12 mouse cellular contexts compared by ENCODE assay signal in genomic region chr11:6481669-6482185, GRCm38 (mm10). TPM values are rescaled to one million over a fixed set of nuclear protein-coding genes. Genes with fewer than 3 reads are reported as not detected.
DNase-seq lines count a peak whose midpoint lies in the region; ATAC-seq and TF ChIP-seq lines count a peak whose summit lies in the region.
"Had no signal": no experiment of that assay in that cellular context is flagged by ENCODE, and none has a peak within 500 bp of the region (broad histone marks: within the 10 kb centered on the region; RNA-seq: fewer than 3 reads in every experiment).

No protein-coding gene starts in this region.

- H3K4me3 ChIP-seq in embryonic facial prominence, embryonic 14.5 days (ENCODE audit: low read depth, low read length) = no peak overlapping the region
- no peak overlapping the region for H3K4me3 ChIP-seq in embryonic facial prominence, embryonic 10.5 days
- H3K4me3 ChIP-seq in limb, embryonic 13.5 days = no peak overlapping the region
- no peak overlapping the region for H3K4me3 ChIP-seq in limb, embryonic 10.5 days
- no peak overlapping the region for H3K4me3 ChIP-seq in limb, embryonic 14.5 days (replicated peaks; ENCODE audit: low read length)
- H3K4me3 ChIP-seq: embryonic facial prominence, embryonic 13.5 days; heart, embryonic 15.5 days; limb, embryonic 12.5 days had no signal

- peak; percentile 86 for DNase-seq in embryonic facial prominence, embryonic 14.5 days (ENCODE audit: low spot score)
- no peak for DNase-seq in embryonic facial prominence, embryonic 10.5 days (ENCODE audit: low spot score)
- DNase-seq in limb, embryonic 10.5 days (ENCODE audit: low spot score) = no peak
- DNase-seq in limb, embryonic 14.5 days (ENCODE audit: low spot score) = peak; percentile 61
- DNase-seq in testis, postnatal 14 days (ENCODE audit: low spot score) = peak; percentile 35
- no peak for DNase-seq in liver
- DNase-seq: kidney, adult 8-10 months had no signal

- no peaks in the 10 kb centered on the region for H3K36me3 ChIP-seq in embryonic facial prominence, embryonic 14.5 days (ENCODE audit: control insufficient read depth, insufficient read depth, low read length)
- no peaks in the 10 kb centered on the region for H3K36me3 ChIP-seq in embryonic facial prominence, embryonic 10.5 days (replicated peaks)
- H3K36me3 ChIP-seq in limb, embryonic 13.5 days = no peaks in the 10 kb centered on the region
- H3K36me3 ChIP-seq in limb, embryonic 10.5 days = no peaks in the 10 kb centered on the region
- no peaks in the 10 kb centered on the region for H3K36me3 ChIP-seq in limb, embryonic 14.5 days (ENCODE audit: control insufficient read depth, insufficient read depth, low read length)
- H3K36me3 ChIP-seq: embryonic facial prominence, embryonic 13.5 days; heart, embryonic 15.5 days; limb, embryonic 12.5 days had no signal

- 74% methylated on average over 6 of the region's 6 CpGs for WGBS in embryonic facial prominence, embryonic 14.5 days
- 78% methylated on average over 6 of the region's 6 CpGs for WGBS in embryonic facial prominence, embryonic 10.5 days
- WGBS in limb, embryonic 13.5 days = 63% methylated on average over 6 of the region's 6 CpGs
- WGBS in limb, embryonic 10.5 days = 81% methylated on average over 6 of the region's 6 CpGs
- WGBS in limb, embryonic 14.5 days = 70% methylated on average over 6 of the region's 6 CpGs

- TF ChIP-seq POLR2A in limb, embryonic 14.5 days (IDR thresholded peaks at IDR 0.05; ENCODE audit: borderline replicate concordance, extremely low read depth, insufficient read depth, insufficient read length) = no peak

- no peak overlapping the region for H3K27ac ChIP-seq in embryonic facial prominence, embryonic 14.5 days (replicated peaks; ENCODE audit: low read depth, low read length)
- no peak overlapping the region for H3K27ac ChIP-seq in embryonic facial prominence, embryonic 10.5 days (replicated peaks)
- H3K27ac ChIP-seq in limb, embryonic 13.5 days = no peak overlapping the region
- no peak overlapping the region for H3K27ac ChIP-seq in limb, embryonic 10.5 days
- no peak overlapping the region for H3K27ac ChIP-seq in limb, embryonic 14.5 days (replicated peaks; ENCODE audit: low read depth, low read length)
- H3K27ac ChIP-seq: embryonic facial prominence, embryonic 13.5 days; heart, embryonic 15.5 days; limb, embryonic 12.5 days had no signal

- H3K9ac ChIP-seq in embryonic facial prominence, embryonic 14.5 days (ENCODE audit: low read depth, low read length) = no peak overlapping the region
- H3K9ac ChIP-seq in limb, embryonic 13.5 days = no peak overlapping the region
- no peak overlapping the region for H3K9ac ChIP-seq in limb, embryonic 14.5 days (ENCODE audit: low read depth, low read length, severe bottlenecking)
- H3K9ac ChIP-seq: embryonic facial prominence, embryonic 13.5 days; heart, embryonic 15.5 days; limb, embryonic 12.5 days had no signal

- H3K4me2 ChIP-seq in embryonic facial prominence, embryonic 14.5 days (ENCODE audit: low read depth, low read length) = no peak overlapping the region
- H3K4me2 ChIP-seq in limb, embryonic 13.5 days (replicated peaks) = no peak overlapping the region
- no peak overlapping the region for H3K4me2 ChIP-seq in limb, embryonic 14.5 days (replicated peaks; ENCODE audit: low read depth, low read length, severe bottlenecking)
- H3K4me2 ChIP-seq: embryonic facial prominence, embryonic 13.5 days; heart, embryonic 15.5 days; limb, embryonic 12.5 days had no signal

- peak; percentile 82 for ATAC-seq in embryonic facial prominence, embryonic 14.5 days (ENCODE audit: low read depth)
- ATAC-seq in limb, embryonic 13.5 days (ENCODE audit: low FRiP score, low read depth) = peak; percentile 76
- peak; percentile 78 for ATAC-seq in limb, embryonic 14.5 days (ENCODE audit: low FRiP score, low read depth)
- no peak for ATAC-seq in erythroblast, adult 5-6 weeks (replicated peaks; ENCODE audit: low FRiP score, poor library complexity, severe bottlenecking)

- H3K4me1 ChIP-seq in embryonic facial prominence, embryonic 14.5 days (ENCODE audit: control insufficient read depth, insufficient read depth, low read length) = no peaks in the 10 kb centered on the region
- H3K4me1 ChIP-seq in embryonic facial prominence, embryonic 10.5 days = peaks cover 14% of the 10 kb centered on the region
- no peaks in the 10 kb centered on the region for H3K4me1 ChIP-seq in limb, embryonic 13.5 days
- no peaks in the 10 kb centered on the region for H3K4me1 ChIP-seq in limb, embryonic 10.5 days
- H3K4me1 ChIP-seq in limb, embryonic 14.5 days (ENCODE audit: control insufficient read depth, insufficient read depth, low read length) = no peaks in the 10 kb centered on the region
- H3K4me1 ChIP-seq: embryonic facial prominence, embryonic 13.5 days; heart, embryonic 15.5 days; limb, embryonic 12.5 days had no signal

- no peaks in the 10 kb centered on the region for H3K27me3 ChIP-seq in embryonic facial prominence, embryonic 14.5 days (replicated peaks; ENCODE audit: control insufficient read depth, insufficient read depth, low read length)
- no peaks in the 10 kb centered on the region for H3K27me3 ChIP-seq in embryonic facial prominence, embryonic 10.5 days (replicated peaks; ENCODE audit: low read depth, poor library complexity, severe bottlenecking)
- H3K27me3 ChIP-seq in limb, embryonic 13.5 days = no peaks in the 10 kb centered on the region
- no peaks in the 10 kb centered on the region for H3K27me3 ChIP-seq in limb, embryonic 10.5 days (ENCODE audit: low read depth, poor library complexity, severe bottlenecking)
- no peaks in the 10 kb centered on the region for H3K27me3 ChIP-seq in limb, embryonic 14.5 days (ENCODE audit: control insufficient read depth, insufficient read depth, low read length)
- H3K27me3 ChIP-seq: embryonic facial prominence, embryonic 13.5 days; heart, embryonic 15.5 days; limb, embryonic 12.5 days had no signal

- H3K9me3 ChIP-seq in embryonic facial prominence, embryonic 14.5 days (ENCODE audit: control insufficient read depth, low read length) = no peaks in the 10 kb centered on the region
- no peaks in the 10 kb centered on the region for H3K9me3 ChIP-seq in embryonic facial prominence, embryonic 10.5 days
- no peaks in the 10 kb centered on the region for H3K9me3 ChIP-seq in limb, embryonic 13.5 days
- no peaks in the 10 kb centered on the region for H3K9me3 ChIP-seq in limb, embryonic 10.5 days (replicated peaks)
- no peaks in the 10 kb centered on the region for H3K9me3 ChIP-seq in limb, embryonic 14.5 days (ENCODE audit: control insufficient read depth, low read length)
- H3K9me3 ChIP-seq: embryonic facial prominence, embryonic 13.5 days; heart, embryonic 15.5 days; limb, embryonic 12.5 days had no signal

RNA-seq across cellular contexts. Expression of gene Purb, which starts 6.0 kb away (rescaled TPM):
- polyA plus RNA-seq in embryonic facial prominence, embryonic 14.5 days (2014; fragmentation: Nextera tagmentation; extraction: Ambion mirVana) = 28.8 and 29.2 TPM in 2 replicates
- polyA plus RNA-seq in embryonic facial prominence, embryonic 10.5 days (2016; fragmentation: Nextera tagmentation; extraction: Ambion mirVana) = 17.5 and 17.7 TPM in 2 replicates
- 30.5 and 32.1 TPM in 2 replicates for polyA plus RNA-seq in limb, embryonic 13.5 days (2015; fragmentation: Nextera tagmentation; extraction: Ambion mirVana)
- 15.9 and 17.9 TPM in 2 replicates for polyA plus RNA-seq in limb, embryonic 10.5 days (2016; fragmentation: Nextera tagmentation; extraction: Ambion mirVana)
- 17.6 and 20.9 TPM in 2 replicates for polyA plus RNA-seq in limb, embryonic 14.5 days (2012; rRNA removed)
- 24.8 and 27.1 TPM in 2 replicates for polyA plus RNA-seq in limb, embryonic 14.5 days (2014; fragmentation: Nextera tagmentation; extraction: Ambion mirVana)
- total RNA-seq in erythroblast, adult 5-6 weeks (2015; ENCODE audit: low replicate concordance) = 16.1 and 21.9 TPM in 2 replicates
- total RNA-seq in erythroblast, adult 5-6 weeks (2017; ENCODE audit: low replicate concordance) = 13.0 and 19.0 TPM in 2 replicates

RNA-seq across cellular contexts. Expression of gene H2afv, which starts 37.5 kb away (rescaled TPM):
- 428 and 463 TPM in 2 replicates for polyA plus RNA-seq in embryonic facial prominence, embryonic 14.5 days (2014; fragmentation: Nextera tagmentation; extraction: Ambion mirVana)
- polyA plus RNA-seq in embryonic facial prominence, embryonic 10.5 days (2016; fragmentation: Nextera tagmentation; extraction: Ambion mirVana) = 746 and 786 TPM in 2 replicates
- 657 and 704 TPM in 2 replicates for polyA plus RNA-seq in limb, embryonic 13.5 days (2015; fragmentation: Nextera tagmentation; extraction: Ambion mirVana)
- 583 and 781 TPM in 2 replicates for polyA plus RNA-seq in limb, embryonic 10.5 days (2016; fragmentation: Nextera tagmentation; extraction: Ambion mirVana)
- 203 and 273 TPM in 2 replicates for polyA plus RNA-seq in limb, embryonic 14.5 days (2012; rRNA removed)
- polyA plus RNA-seq in limb, embryonic 14.5 days (2014; fragmentation: Nextera tagmentation; extraction: Ambion mirVana) = 548 and 588 TPM in 2 replicates
- total RNA-seq in erythroblast, adult 5-6 weeks (2015; ENCODE audit: low replicate concordance) = 53.3 and 54.0 TPM in 2 replicates
- 32.3 and 44.9 TPM in 2 replicates for total RNA-seq in erythroblast, adult 5-6 weeks (2017; ENCODE audit: low replicate concordance)

RNA-seq across cellular contexts. Expression of gene Myo1g, which starts 39.0 kb away (rescaled TPM):
- 2.1 and 2.4 TPM in 2 replicates for polyA plus RNA-seq in embryonic facial prominence, embryonic 14.5 days (2014; fragmentation: Nextera tagmentation; extraction: Ambion mirVana)
- polyA plus RNA-seq in embryonic facial prominence, embryonic 10.5 days (2016; fragmentation: Nextera tagmentation; extraction: Ambion mirVana) = 0.75 and 1.1 TPM in 2 replicates
- 1.5 and 2.1 TPM in 2 replicates for polyA plus RNA-seq in limb, embryonic 13.5 days (2015; fragmentation: Nextera tagmentation; extraction: Ambion mirVana)
- 0.80 and 0.86 TPM in 2 replicates for polyA plus RNA-seq in limb, embryonic 10.5 days (2016; fragmentation: Nextera tagmentation; extraction: Ambion mirVana)
- polyA plus RNA-seq in limb, embryonic 14.5 days (2012; rRNA removed) = 3.9 and 5.0 TPM in 2 replicates
- 3.1 and 3.2 TPM in 2 replicates for polyA plus RNA-seq in limb, embryonic 14.5 days (2014; fragmentation: Nextera tagmentation; extraction: Ambion mirVana)
- total RNA-seq in erythroblast, adult 5-6 weeks (2015; ENCODE audit: low replicate concordance) = 19.2 and 20.8 TPM in 2 replicates
- 18.7 and 20.8 TPM in 2 replicates for total RNA-seq in erythroblast, adult 5-6 weeks (2017; ENCODE audit: low replicate concordance)

Comparison
In these comparisons a context has a peak if more than half of its experiments do, and no peak if none do; other contexts are left out.
1. DNase-seq: peak in embryonic facial prominence, embryonic 14.5 days (single experiment), limb, embryonic 14.5 days (single experiment) and testis, postnatal 14 days (single experiment); none in embryonic facial prominence, embryonic 10.5 days (single experiment), limb, embryonic 10.5 days (single experiment) and liver (single experiment).